Mouse (Mus musculus) layer of hippocampus, adult 6 months (tissue): ENCODE results near the gene Rbbp4. TPM values are rescaled to one million over a fixed set of nuclear protein-coding genes. Genes with fewer than 3 reads are reported as not detected.

Source experiments
- long read RNA-seq, 2 experiments: library from polyadenylated mRNA; unstranded; transcript quantifications; one replicate each; pipeline ENCODE4 v2.0.0; 2019 to 2020
- microRNA-seq: library from miRNA; unstranded; fragments of <30 nt; microRNA quantifications from one replicate; pipeline ENCODE4 v1.2.0, GENCODE M21; 2020
- polyA plus RNA-seq: library from polyadenylated mRNA; unstranded; fragments of <200 nt; fragmentation: Nextera tagmentation; gene quantifications from 2 replicates; pipeline ENCODE4 v1.2.3, GENCODE M21; 2021

The Rbbp4 gene
- 44.3 and 45.5 TPM in 2 replicates for polyA plus RNA-seq
- long read RNA-seq, experiment 1, full-length matches to known transcripts = 3 of 31 reads
- long read RNA-seq, experiment 1, partial matches to known transcripts = 6 of 31 reads
- long read RNA-seq, experiment 1, other reads (novel, unspliced or antisense) = 22 of 31 reads
- long read RNA-seq, experiment 2, full-length matches to known transcripts = 216 of 268 reads
- long read RNA-seq, experiment 2, partial matches to known transcripts = 9 of 268 reads
- long read RNA-seq, experiment 2, other reads (novel, unspliced or antisense) = 43 of 268 reads

GRCm38 (mm10) chr4:129335216-129336074 is at the start of gene Rbbp4, which contains the start of gene Zbtb8os:
Gene Rbbp4, minus strand, starts transcription at chr4:129335370.
Gene Zbtb8os, plus strand, starts transcription at chr4:129335695.

GRCm38 (mm10) chr4:129377601-129378390 is 42.6 kb upstream of the Rbbp4 start, which contains the start of gene Zbtb8a:
Gene Zbtb8a, minus strand, starts transcription at chr4:129378116.

GRCm38 (mm10) chr4:129287472-129287981 is 47.6 kb downstream of the Rbbp4 start, which contains the start of gene Sync:
Gene Sync, plus strand, starts transcription at chr4:129287617.

GRCm38 (mm10) chr4:129261196-129261595 is 74.0 kb downstream of the Rbbp4 start, which contains the start of gene C77080:
Gene C77080, minus strand, starts transcription at chr4:129261404.

Small RNA genes within 50 kb of the gene (microRNA-seq; reads per million reads assigned to microRNA genes)
- not detected for gene Gm22994

Other genes with a start within 250 kb of the Rbbp4 start
- not detected in 2 replicates for gene Tmem54, start 229.8 kb downstream of the Rbbp4 start, polyA plus RNA-seq
- gene Hpca, start 213.3 kb downstream of the Rbbp4 start, polyA plus RNA-seq = 971 and 1,027 TPM in 2 replicates
- 11.0 and 11.6 TPM in 2 replicates for gene Fndc5, start 198.4 kb downstream of the Rbbp4 start, polyA plus RNA-seq
- 7.7 and 9.4 TPM in 2 replicates for gene S100pbp, start 145.6 kb downstream of the Rbbp4 start, polyA plus RNA-seq
- gene Yars, start 145.6 kb downstream of the Rbbp4 start, polyA plus RNA-seq = 57.2 and 58.5 TPM in 2 replicates
- gene C77080, start 74.0 kb downstream of the Rbbp4 start, polyA plus RNA-seq = 3.5 and 6.9 TPM in 2 replicates
- 0.35 and 0.41 TPM in 2 replicates for gene Sync, start 47.8 kb downstream of the Rbbp4 start, polyA plus RNA-seq
- gene Zbtb8os, start 325 bp upstream of the Rbbp4 start, polyA plus RNA-seq = 65.1 and 79.8 TPM in 2 replicates
- gene Zbtb8a, start 42.7 kb upstream of the Rbbp4 start, polyA plus RNA-seq = 4.4 and 4.9 TPM in 2 replicates
- gene Zbtb8b, start 105.5 kb upstream of the Rbbp4 start, polyA plus RNA-seq = 1.9 and 2.1 TPM in 2 replicates
- 11.4 and 11.5 TPM in 2 replicates for gene Bsdc1, start 126.2 kb upstream of the Rbbp4 start, polyA plus RNA-seq
- 0.15 TPM in 1 of 2 replicates, not detected in the other for gene Tssk3, start 155.7 kb upstream of the Rbbp4 start, polyA plus RNA-seq
- 0.98 and 1.3 TPM in 2 replicates for gene Fam229a, start 155.8 kb upstream of the Rbbp4 start, polyA plus RNA-seq
- gene Marcksl1, start 178.2 kb upstream of the Rbbp4 start, polyA plus RNA-seq = 33.1 and 41.3 TPM in 2 replicates
- 16.9 and 18.2 TPM in 2 replicates for gene Hdac1, start 207.3 kb upstream of the Rbbp4 start, polyA plus RNA-seq
- gene Lck, start 238.3 kb upstream of the Rbbp4 start, polyA plus RNA-seq = 2.4 and 2.5 TPM in 2 replicates
- 1.4 and 2.4 TPM in 2 replicates for gene Fam167b, start 243.2 kb upstream of the Rbbp4 start, polyA plus RNA-seq